Mouse (Mus musculus) ovary, adult 10 weeks (tissue): ENCODE data around the gene Hspa14. TPM values are rescaled to one million over a fixed set of nuclear protein-coding genes. Genes with fewer than 3 reads are reported as not detected.

Experiments used
- polyA plus RNA-seq: library from polyadenylated mRNA; stranded (reverse); fragments of 350-450 nt; fragmentation: Illumina TruSeq; extraction: RNeasy Lipid Tissue Mini Kit (QIAGEN cat#74804); gene quantifications from one replicate; pipeline ENCODE4 v1.2.3, GENCODE M21; 2014

Hspa14 gene
- polyA plus RNA-seq: 52.7 TPM

GRCm38 (mm10) chr2:3512552-3513454 is at the start of gene Hspa14, which contains the start of the genes Gm45902 and Cdnf:
Gene Hspa14 (minus strand): TSS chr2:3512814.
Gene Gm45902 (minus strand): TSS chr2:3512790.
Gene Cdnf (plus strand): TSS chr2:3513030.

GRCm38 (mm10) chr2:3474861-3475283 is 37.7 kb downstream of the Hspa14 start, which contains the start of gene Suv39h2:
Gene Suv39h2 (minus strand): TSS chr2:3475031.

Other genes starting within 250 kb of the Hspa14 start
- gene Nmt2, start 228.6 kb downstream of the Hspa14 start, polyA plus RNA-seq: 167 TPM
- 27.7 TPM for gene Rpp38, start 180.2 kb downstream of the Hspa14 start, polyA plus RNA-seq
- gene Acbd7, start 176.6 kb downstream of the Hspa14 start, polyA plus RNA-seq: not detected
- 3.8 TPM for gene Olah, start 115.6 kb downstream of the Hspa14 start, polyA plus RNA-seq
- 12.9 TPM for gene Meig1, start 90.2 kb downstream of the Hspa14 start, polyA plus RNA-seq
- gene Dclre1c, start 88.7 kb downstream of the Hspa14 start, polyA plus RNA-seq: 7.8 TPM
- gene Suv39h2, start 37.8 kb downstream of the Hspa14 start, polyA plus RNA-seq: 35.4 TPM
- gene Gm45902, start within 50 bp of the Hspa14 start, polyA plus RNA-seq: 5.0 TPM
- 3.3 TPM for gene Cdnf, start 216 bp upstream of the Hspa14 start, polyA plus RNA-seq
- gene Fam107b, start 57.7 kb upstream of the Hspa14 start, polyA plus RNA-seq: 87.7 TPM